Mouse (Mus musculus) limb, embryonic 10.5 days (tissue): ENCODE measurements at regions not wholly inside any gene's neighbourhood (a gene's known extent, or its start where the extent isn't known, plus 50 kb on each side); places are given as distances from the start of the nearest gene placed in this dataset.
"Not testable (repeated sequence)": the region's sequence is repeated elsewhere in the genome, so short reads cannot be mapped to it uniquely, and the experiment has no call there.

ENCODE experiments used
- DNase-seq: peaks from one replicate; pipeline ENCODE4 v3.0.0-alpha.2; 2017; ENCODE audit warnings: low spot score
- H3K27ac ChIP-seq: fragments of 300-500 bp; sonication (generic); 2 replicates; pipeline ENCODE4 v1.5.1; 2016; ENCODE audit warnings: mild to moderate bottlenecking
- H3K27me3 ChIP-seq: fragments of 300-500 bp; sonication (generic); 2 replicates; pipeline ENCODE4 v1.6.1; 2016; ENCODE audit warnings: low read depth, mild to moderate bottlenecking; ENCODE audit not compliant: poor library complexity, severe bottlenecking
- H3K36me3 ChIP-seq: fragments of 300-500 bp; sonication (generic); 2 replicates; pipeline ENCODE4 v1.6.1; 2016; ENCODE audit warnings: mild to moderate bottlenecking, moderate library complexity
- H3K4me1 ChIP-seq: fragments of 300-500 bp; sonication (generic); 2 replicates; pipeline ENCODE4 v1.6.1; 2016
- H3K4me3 ChIP-seq: fragments of 300-500 bp; sonication (generic); 2 replicates; pipeline ENCODE4 v1.5.1; 2016; ENCODE audit warnings: mild to moderate bottlenecking, moderate library complexity
- H3K9me3 ChIP-seq: fragments of 300-500 bp; sonication (generic); replicated peaks from 2 replicates; pipeline ENCODE4 v1.6.1; 2016; ENCODE audit warnings: mild to moderate bottlenecking
- WGBS: fragments of 180-500 bp; shearing (Covaris S2); methylation state at CpG from one replicate; pipeline ENCODE4 v1.1.7; 2016; 5-methylcytosine and 5-hydroxymethylcytosine counted together

DNA sequence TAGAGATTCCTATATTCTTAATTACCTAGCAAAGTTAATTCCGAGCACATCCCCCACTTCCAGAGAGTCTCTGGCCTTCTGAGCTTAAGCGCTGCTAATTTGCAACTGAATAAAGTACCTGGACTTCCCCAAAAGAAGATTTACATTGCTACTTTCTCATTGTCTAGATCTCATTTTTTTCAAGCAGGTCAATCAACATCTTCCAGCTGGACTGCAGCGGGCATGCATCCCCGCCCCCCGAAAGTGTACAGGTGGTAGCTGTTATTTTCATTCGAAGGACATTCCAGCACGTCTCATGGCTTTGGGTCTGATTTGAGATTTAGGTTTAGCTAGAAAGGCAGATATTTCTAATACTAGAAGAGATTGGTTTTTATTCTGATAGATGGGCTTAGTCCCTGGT lies 193.3 kb downstream of the Stard3nl start:
- H3K36me3 ChIP-seq, DNase-seq: not testable (repeated sequence)
- WGBS: 91% methylated on average over 7 of the region's 7 CpGs

More for the DNA sequence above, 193.3 kb downstream of the Stard3nl start:
- not testable (repeated sequence) for H3K27ac ChIP-seq, H3K27me3 ChIP-seq, H3K4me3 ChIP-seq, H3K9me3 ChIP-seq, H3K4me1 ChIP-seq
